Mouse (Mus musculus): ENCODE data around the gene Shq1. TPM values are rescaled to one million over a fixed set of nuclear protein-coding genes. Genes with fewer than 3 reads are reported as not detected.

Gene Shq1
- polyA plus RNA-seq, 2 experiments = 9.5 to 12.3 TPM

GRCm38 (mm10) chr6:100522495-100522894 is 148.5 kb downstream of the Shq1 start:
- WGBS = 84% methylated on average over 3 of the region's 3 CpGs
- H3K36me3 ChIP-seq (ENCODE audit: control insufficient read depth, insufficient read depth, low read length) = no peaks in the 10 kb centered on the region
- DNase-seq (ENCODE audit: low spot score) (no peak), ATAC-seq (ENCODE audit: low FRiP score, low read depth) (no peak)
- no peak overlapping the region for H3K4me2 ChIP-seq (replicated peaks; ENCODE audit: low read depth, low read length, severe bottlenecking)
- H3K4me1 ChIP-seq (ENCODE audit: control insufficient read depth, insufficient read depth, low read length) = peaks cover 14% of the 10 kb centered on the region
- no peaks in the 10 kb centered on the region for H3K9me3 ChIP-seq (ENCODE audit: control insufficient read depth, low read length)
- H3K9ac ChIP-seq (ENCODE audit: low read depth, low read length, severe bottlenecking) = no peak overlapping the region
- H3K4me3 ChIP-seq (replicated peaks; ENCODE audit: low read length) = no peak overlapping the region
- H3K27ac ChIP-seq (replicated peaks; ENCODE audit: low read depth, low read length) = no peak overlapping the region
- no peak for TF ChIP-seq POLR2A (IDR thresholded peaks at IDR 0.05; ENCODE audit: borderline replicate concordance, extremely low read depth, insufficient read depth, insufficient read length)
- peaks cover 11% of the 10 kb centered on the region; the same call in 1 of the 2 replicates for H3K27me3 ChIP-seq (ENCODE audit: control insufficient read depth, insufficient read depth, low read length)

- Histone ChIP-seq H3K4me3 (replicated peaks; ENCODE audit: low read length) (no peak overlapping the region), H3K27ac (replicated peaks; ENCODE audit: low read depth, low read length) (no peak overlapping the region), H3K4me2 (replicated peaks; ENCODE audit: low read depth, low read length, severe bottlenecking) (no peak overlapping the region), H3K9me3 (ENCODE audit: control insufficient read depth, low read length) (no peaks in the 10 kb centered on the region), H3K27me3 (ENCODE audit: control insufficient read depth, insufficient read depth, low read length) (peaks cover 7% of the 10 kb centered on the region; the same call in 1 of the 2 replicates), H3K4me1 (ENCODE audit: control insufficient read depth, insufficient read depth, low read length) (peaks cover 14% of the 10 kb centered on the region), H3K36me3 (ENCODE audit: control insufficient read depth, insufficient read depth, low read length) (no peaks in the 10 kb centered on the region), H3K9ac (ENCODE audit: low read depth, low read length, severe bottlenecking) (no peak overlapping the region)
- DNase-seq (ENCODE audit: low spot score) (no peak), ATAC-seq (ENCODE audit: low FRiP score, low read depth) (no peak)
- no peak for TF ChIP-seq POLR2A (IDR thresholded peaks at IDR 0.05; ENCODE audit: borderline replicate concordance, extremely low read depth, insufficient read depth, insufficient read length)
- 78% methylated on average over 2 of the region's 2 CpGs for WGBS
Observed at GRCm38 (mm10) chr6:100521615-100522398, 149.2 kb downstream of the Shq1 start.

- ATAC-seq (ENCODE audit: low FRiP score, low read depth) = no peak
Observed at GRCm38 (mm10) chr6:100520558-100521099, 150.3 kb downstream of the Shq1 start.

GRCm38 (mm10) chr6:100519837-100520236 is 151.1 kb downstream of the Shq1 start:
- Histone ChIP-seq H3K27me3 (ENCODE audit: control insufficient read depth, insufficient read depth, low read length) (peaks cover 4% of the 10 kb centered on the region; the same call in 1 of the 2 replicates), H3K4me1 (ENCODE audit: control insufficient read depth, insufficient read depth, low read length) (peaks cover 6% of the 10 kb centered on the region; the same call in 1 of the 2 replicates), H3K36me3 (ENCODE audit: control insufficient read depth, insufficient read depth, low read length) (no peaks in the 10 kb centered on the region), H3K4me3 (replicated peaks; ENCODE audit: low read length) (no peak overlapping the region), H3K4me2 (replicated peaks; ENCODE audit: low read depth, low read length, severe bottlenecking) (no peak overlapping the region), H3K9me3 (ENCODE audit: control insufficient read depth, low read length) (no peaks in the 10 kb centered on the region), H3K27ac (replicated peaks; ENCODE audit: low read depth, low read length) (no peak overlapping the region), H3K9ac (ENCODE audit: low read depth, low read length, severe bottlenecking) (no peak overlapping the region)
- 29% methylated on average over 12 of the region's 12 CpGs for WGBS
- DNase-seq (ENCODE audit: low spot score) (no peak), ATAC-seq (ENCODE audit: low FRiP score, low read depth) (no peak)
- no peak for TF ChIP-seq POLR2A (IDR thresholded peaks at IDR 0.05; ENCODE audit: borderline replicate concordance, extremely low read depth, insufficient read depth, insufficient read length)

More at GRCm38 (mm10) chr6:100520558-100521099, 150.3 kb downstream of the Shq1 start:
- WGBS = 71% methylated on average over 5 of the region's 5 CpGs
- Histone ChIP-seq H3K9me3 (ENCODE audit: control insufficient read depth, low read length) (no peaks in the 10 kb centered on the region), H3K9ac (ENCODE audit: low read depth, low read length, severe bottlenecking) (no peak overlapping the region), H3K4me2 (replicated peaks; ENCODE audit: low read depth, low read length, severe bottlenecking) (no peak overlapping the region), H3K27me3 (ENCODE audit: control insufficient read depth, insufficient read depth, low read length) (peaks cover 4% of the 10 kb centered on the region; the same call in 1 of the 2 replicates), H3K27ac (replicated peaks; ENCODE audit: low read depth, low read length) (no peak overlapping the region), H3K36me3 (ENCODE audit: control insufficient read depth, insufficient read depth, low read length) (no peaks in the 10 kb centered on the region), H3K4me3 (replicated peaks; ENCODE audit: low read length) (no peak overlapping the region), H3K4me1 (ENCODE audit: control insufficient read depth, insufficient read depth, low read length) (peaks cover 7% of the 10 kb centered on the region)
- TF ChIP-seq POLR2A (IDR thresholded peaks at IDR 0.05; ENCODE audit: borderline replicate concordance, extremely low read depth, insufficient read depth, insufficient read length) = no peak
- DNase-seq (ENCODE audit: low spot score) = no peak

Other genes starting within 250 kb of the Shq1 start
- gene Gxylt2, start 33.6 kb upstream of the Shq1 start, polyA plus RNA-seq (2012; rRNA removed) = 27.6 and 32.3 TPM in 2 replicates
- gene Gxylt2, start 33.6 kb upstream of the Shq1 start, polyA plus RNA-seq (2014; fragmentation: Nextera tagmentation; extraction: Ambion mirVana) = 27.1 and 33.6 TPM in 2 replicates
- gene Ppp4r2, start 162.5 kb upstream of the Shq1 start, polyA plus RNA-seq (2012; rRNA removed) = 34.3 and 44.2 TPM in 2 replicates
- gene Ppp4r2, start 162.5 kb upstream of the Shq1 start, polyA plus RNA-seq (2014; fragmentation: Nextera tagmentation; extraction: Ambion mirVana) = 34.5 and 36.3 TPM in 2 replicates